Mouse (Mus musculus): ENCODE data around the gene Cep295nl. TPM values are rescaled to one million over a fixed set of nuclear protein-coding genes. Genes with fewer than 3 reads are reported as not detected.
A peak's percentile ranks its signal among the peaks of the same experiment; 100 is the strongest.
"Not testable (repeated sequence)": the region's sequence is repeated elsewhere in the genome, so short reads cannot be mapped to it uniquely, and the experiment has no call there.

Cep295nl gene
- polyA plus RNA-seq (2016; fragmentation: Nextera tagmentation; extraction: Ambion mirVana), result 0.20 and 0.38 TPM in 2 replicates

GRCm38 (mm10) chr11:118342400-118342981 lies at the start of gene Cep295nl:
Gene Cep295nl (minus strand): TSS chr11:118342500.
- Histone ChIP-seq H3K27ac (peak within 1 kb of the TSS; percentile 47; the same call in 1 of the 2 replicates), H3K4me1 (peaks cover 50% of the 10 kb centered on the region), H3K36me3 (peaks cover 6% of the 10 kb centered on the region; the same call in 1 of the 2 replicates), H3K27me3 (ENCODE audit: insufficient read depth, poor library complexity, severe bottlenecking) (no peaks in the 10 kb centered on the region), H3K9me3 (no peaks in the 10 kb centered on the region), H3K4me3 (no peak within 1 kb of the TSS)
- DNase-seq (ENCODE audit: low spot score), result no peak
- 32% methylated on average over 7 of the region's 7 CpGs for WGBS

- DNase-seq (ENCODE audit: low spot score); H3K27me3 ChIP-seq (ENCODE audit: insufficient read depth, poor library complexity, severe bottlenecking); H3K4me1 ChIP-seq; H3K9me3 ChIP-seq; H3K36me3 ChIP-seq; H3K27ac ChIP-seq; H3K4me3 ChIP-seq: not testable (repeated sequence)
- 91% methylated on average over 13 of the region's 13 CpGs for WGBS
These were observed 45.5 kb upstream of the Cep295nl start for GRCm38 (mm10) chr11:118387816-118388215.

GRCm38 (mm10) chr11:118379251-118380009 lies 37.1 kb upstream of the Cep295nl start:
- no peak overlapping the region for H3K4me3 ChIP-seq
- no peaks in the 10 kb centered on the region for H3K9me3 ChIP-seq
- no peaks in the 10 kb centered on the region for H3K36me3 ChIP-seq
- 0 out of 2 replicates have a peak overlapping the region, but pooled peaks have one; percentile 47 for H3K27ac ChIP-seq
- DNase-seq (ENCODE audit: low spot score), result peak; percentile 89
- H3K4me1 ChIP-seq, result peaks cover 12% of the 10 kb centered on the region
- WGBS, result 37% methylated on average over 11 of the region's 11 CpGs
- H3K27me3 ChIP-seq (ENCODE audit: insufficient read depth, poor library complexity, severe bottlenecking), result peaks cover 3% of the 10 kb centered on the region; the same call in 1 of the 2 replicates

GRCm38 (mm10) chr11:118378656-118379055 lies 36.4 kb upstream of the Cep295nl start:
- Histone ChIP-seq H3K27ac (no peak overlapping the region), H3K4me1 (peaks cover 12% of the 10 kb centered on the region), H3K9me3 (no peaks in the 10 kb centered on the region), H3K27me3 (ENCODE audit: insufficient read depth, poor library complexity, severe bottlenecking) (peaks cover 3% of the 10 kb centered on the region; the same call in 1 of the 2 replicates), H3K4me3 (no peak overlapping the region), H3K36me3 (no peaks in the 10 kb centered on the region)
- DNase-seq (ENCODE audit: low spot score), result no peak
- WGBS, result 83% methylated on average over 6 of the region's 6 CpGs

GRCm38 (mm10) chr11:118376323-118376722 lies 34.0 kb upstream of the Cep295nl start:
- peaks cover 12% of the 10 kb centered on the region for H3K4me1 ChIP-seq
- H3K27me3 ChIP-seq (ENCODE audit: insufficient read depth, poor library complexity, severe bottlenecking); DNase-seq (ENCODE audit: low spot score): not testable (repeated sequence)

GRCm38 (mm10) chr11:118375881-118376280 lies 33.6 kb upstream of the Cep295nl start:
- WGBS, result 82% methylated on average over 5 of the region's 5 CpGs

More at GRCm38 (mm10) chr11:118376323-118376722, 34.0 kb upstream of the Cep295nl start:
- H3K4me3 ChIP-seq, H3K36me3 ChIP-seq, H3K27ac ChIP-seq, H3K9me3 ChIP-seq: not testable (repeated sequence)

GRCm38 (mm10) chr11:118375461-118375860 lies 33.2 kb upstream of the Cep295nl start:
- Histone ChIP-seq H3K4me1 (peaks cover 12% of the 10 kb centered on the region), H3K9me3 (no peaks in the 10 kb centered on the region), H3K27ac (no peak overlapping the region), H3K27me3 (ENCODE audit: insufficient read depth, poor library complexity, severe bottlenecking) (peaks cover 11% of the 10 kb centered on the region; the same call in 1 of the 2 replicates), H3K4me3 (no peak overlapping the region), H3K36me3 (no peaks in the 10 kb centered on the region)
- WGBS, result 82% methylated on average over 8 of the region's 8 CpGs
- DNase-seq (ENCODE audit: low spot score), result no peak

More at GRCm38 (mm10) chr11:118375881-118376280, 33.6 kb upstream of the Cep295nl start:
- no peak for DNase-seq (ENCODE audit: low spot score)
- H3K4me1 ChIP-seq, result peaks cover 12% of the 10 kb centered on the region
- H3K9me3 ChIP-seq, result no peaks in the 10 kb centered on the region
- no peaks in the 10 kb centered on the region for H3K36me3 ChIP-seq
- peaks cover 9% of the 10 kb centered on the region; the same call in 1 of the 2 replicates for H3K27me3 ChIP-seq (ENCODE audit: insufficient read depth, poor library complexity, severe bottlenecking)
- H3K4me3 ChIP-seq, result no peak overlapping the region
- H3K27ac ChIP-seq, result no peak overlapping the region

GRCm38 (mm10) chr11:118375006-118375405 lies 32.7 kb upstream of the Cep295nl start:
- Histone ChIP-seq H3K9me3 (no peaks in the 10 kb centered on the region), H3K4me3 (no peak overlapping the region), H3K4me1 (peaks cover 12% of the 10 kb centered on the region), H3K27ac (no peak overlapping the region), H3K36me3 (no peaks in the 10 kb centered on the region), H3K27me3 (ENCODE audit: insufficient read depth, poor library complexity, severe bottlenecking) (peaks cover 14% of the 10 kb centered on the region)
- no peak for DNase-seq (ENCODE audit: low spot score)

GRCm38 (mm10) chr11:118374506-118374905 lies 32.2 kb upstream of the Cep295nl start:
- H3K27ac ChIP-seq, result no peak overlapping the region
- 65% methylated on average over 5 of the region's 5 CpGs for WGBS

GRCm38 (mm10) chr11:118372641-118373040 lies 30.3 kb upstream of the Cep295nl start:
- H3K4me1 ChIP-seq, result no peaks in the 10 kb centered on the region
- H3K36me3 ChIP-seq, result no peaks in the 10 kb centered on the region
- 52% methylated on average over 7 of the region's 7 CpGs for WGBS
- no peaks in the 10 kb centered on the region for H3K9me3 ChIP-seq
- DNase-seq (ENCODE audit: low spot score), result no peak
- peaks cover 19% of the 10 kb centered on the region for H3K27me3 ChIP-seq (ENCODE audit: insufficient read depth, poor library complexity, severe bottlenecking)
- H3K4me3 ChIP-seq, result no peak overlapping the region
- H3K27ac ChIP-seq, result 0 out of 2 replicates have a peak overlapping the region, but pooled peaks have one; percentile 49

More at GRCm38 (mm10) chr11:118374506-118374905, 32.2 kb upstream of the Cep295nl start:
- Histone ChIP-seq H3K9me3 (no peaks in the 10 kb centered on the region), H3K4me1 (peaks cover 11% of the 10 kb centered on the region), H3K36me3 (no peaks in the 10 kb centered on the region), H3K27me3 (ENCODE audit: insufficient read depth, poor library complexity, severe bottlenecking) (peaks cover 19% of the 10 kb centered on the region), H3K4me3 (no peak overlapping the region)
- no peak for DNase-seq (ENCODE audit: low spot score)

GRCm38 (mm10) chr11:118371876-118372275 lies 29.6 kb upstream of the Cep295nl start:
- H3K9me3 ChIP-seq, result no peaks in the 10 kb centered on the region
- H3K27me3 ChIP-seq (ENCODE audit: insufficient read depth, poor library complexity, severe bottlenecking), result peaks cover 19% of the 10 kb centered on the region
- no peaks in the 10 kb centered on the region for H3K36me3 ChIP-seq
- DNase-seq (ENCODE audit: low spot score), result no peak
- 88% methylated on average over 7 of the region's 7 CpGs for WGBS
- no peak overlapping the region for H3K27ac ChIP-seq
- H3K4me1 ChIP-seq, result no peaks in the 10 kb centered on the region
- no peak overlapping the region for H3K4me3 ChIP-seq

- Histone ChIP-seq H3K27me3 (ENCODE audit: insufficient read depth, poor library complexity, severe bottlenecking) (peaks cover 19% of the 10 kb centered on the region), H3K4me1 (peaks cover 20% of the 10 kb centered on the region), H3K27ac (no peak overlapping the region), H3K36me3 (no peaks in the 10 kb centered on the region), H3K9me3 (no peaks in the 10 kb centered on the region), H3K4me3 (no peak overlapping the region)
- 69% methylated on average over 8 of the region's 8 CpGs for WGBS
- DNase-seq (ENCODE audit: low spot score), result no peak
These were observed 27.4 kb upstream of the Cep295nl start for GRCm38 (mm10) chr11:118369657-118370056.

GRCm38 (mm10) chr11:118369251-118369650 lies 27.0 kb upstream of the Cep295nl start:
- H3K27ac ChIP-seq, result no peak overlapping the region
- H3K27me3 ChIP-seq (ENCODE audit: insufficient read depth, poor library complexity, severe bottlenecking), result peaks cover 19% of the 10 kb centered on the region
- no peaks in the 10 kb centered on the region for H3K36me3 ChIP-seq
- no peaks in the 10 kb centered on the region for H3K9me3 ChIP-seq
- peaks cover 24% of the 10 kb centered on the region for H3K4me1 ChIP-seq
- no peak overlapping the region for H3K4me3 ChIP-seq
- 73% methylated on average over 5 of the region's 5 CpGs for WGBS
- no peak for DNase-seq (ENCODE audit: low spot score)

All from heart, embryonic 10.5 days (tissue).